Mouse (Mus musculus): ENCODE measurements around the gene Togaram2.

The Togaram2 gene

DNA sequence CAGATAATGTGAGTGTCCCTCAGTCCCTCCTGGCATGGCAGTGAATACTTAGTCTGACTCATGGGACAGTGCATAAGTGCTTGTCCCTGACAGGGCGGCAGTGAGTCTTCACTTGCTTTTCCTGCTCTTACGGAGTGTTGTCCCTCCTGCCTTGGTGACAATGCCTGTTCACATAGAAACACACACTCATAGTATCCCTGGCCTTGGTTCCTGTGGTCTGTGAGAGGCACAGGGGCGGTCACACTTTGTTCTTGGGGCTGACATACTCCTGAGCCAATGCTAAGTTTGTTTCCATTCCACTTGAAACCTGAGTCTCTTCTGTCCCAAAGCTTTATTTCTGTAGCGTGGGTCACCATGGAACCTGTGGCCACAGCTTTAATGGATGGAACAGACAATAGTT is 9.3 kb downstream of the Togaram2 start:
- in situ Hi-C loops (cut with MboI): no loop called here

DNA sequence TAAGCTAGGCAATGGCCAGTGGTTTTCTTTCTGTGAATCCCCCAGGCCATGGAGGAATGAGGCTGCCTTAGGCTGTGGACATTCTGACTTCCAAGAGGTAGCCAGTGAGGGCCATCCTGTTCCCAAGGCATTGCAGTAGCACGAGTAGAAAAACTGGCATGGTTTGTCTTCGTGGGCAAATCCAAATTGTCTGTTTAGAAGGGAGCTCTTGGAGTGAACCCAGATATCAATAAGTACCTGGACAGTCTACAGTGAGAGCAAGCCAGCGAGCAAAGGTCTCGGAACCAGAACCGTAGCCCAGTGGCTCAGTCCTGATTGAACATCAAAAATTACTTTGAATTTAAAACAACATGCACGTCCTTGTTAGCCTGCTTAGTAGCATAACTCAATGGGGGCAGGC is 10.2 kb downstream of the Togaram2 start:
- in situ Hi-C loops (cut with MboI): no loop called here

DNA sequence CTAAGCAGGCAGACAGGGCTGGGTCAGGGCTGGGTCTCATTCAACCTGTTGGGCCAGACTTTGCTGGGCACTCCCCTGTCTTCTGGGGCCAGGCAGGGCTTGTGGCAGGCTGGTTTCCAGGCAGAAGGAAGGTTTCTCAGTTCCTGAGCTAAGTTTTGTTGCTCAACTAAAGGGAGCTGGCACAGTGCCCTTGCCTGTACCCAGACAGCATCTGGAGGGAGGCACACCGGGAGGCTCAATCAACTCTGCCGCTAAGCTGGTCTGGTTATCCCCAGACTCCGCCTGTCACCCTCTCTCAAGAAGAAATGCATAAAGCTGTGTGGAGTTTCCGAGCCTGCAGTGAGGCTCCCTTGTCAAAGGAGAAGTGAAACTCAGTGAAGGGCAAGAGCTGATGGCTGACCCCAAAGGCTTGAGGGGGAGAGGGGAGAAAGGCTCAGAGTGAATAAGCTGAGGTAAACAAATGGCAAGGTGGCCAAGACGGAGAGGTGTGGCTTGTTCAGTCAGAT is 11.1 kb downstream of the Togaram2 start:
- in situ Hi-C loops (cut with MboI): no loop called here

DNA sequence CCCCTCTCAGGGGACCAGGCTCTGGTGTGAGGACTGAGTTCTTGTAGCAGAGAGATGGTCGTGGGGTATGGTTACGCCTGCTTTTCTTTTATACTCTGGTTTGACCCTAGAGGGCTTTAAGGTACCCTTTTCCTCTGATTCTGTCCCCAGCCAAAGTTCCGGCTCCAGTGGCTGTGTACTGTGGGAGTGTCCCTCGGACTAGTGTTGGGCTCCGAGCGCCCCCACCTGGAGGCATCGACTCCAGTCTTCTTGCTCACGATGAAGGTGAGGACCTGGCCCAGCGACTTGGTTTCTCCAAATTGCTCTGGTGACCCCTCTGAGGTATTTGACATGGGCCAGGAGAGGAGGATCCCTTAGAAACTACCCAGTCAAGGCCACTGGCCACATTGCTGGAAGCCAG is 14.4 kb downstream of the Togaram2 start:
- in situ Hi-C loops (cut with MboI): no loop called here

DNA sequence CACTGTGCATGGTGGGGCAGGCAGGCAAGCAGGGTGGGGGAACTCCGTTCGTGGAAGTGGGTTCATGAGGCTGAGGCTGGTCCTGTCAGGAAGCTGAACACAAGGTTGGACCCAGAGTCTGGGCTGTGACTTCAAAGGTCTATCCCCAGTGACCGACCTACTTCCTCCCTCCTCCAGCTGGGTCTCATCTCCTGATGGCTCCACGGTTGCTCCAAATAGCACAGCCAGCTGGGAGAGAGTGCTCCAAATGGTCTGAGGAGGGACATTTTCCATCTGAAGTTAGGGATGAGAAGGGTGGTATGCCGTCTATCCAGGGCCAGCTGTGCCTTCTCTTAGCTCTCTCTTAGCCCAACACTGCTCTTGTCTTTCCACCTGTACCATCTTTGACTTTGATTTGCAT is 16.8 kb downstream of the Togaram2 start:
- in situ Hi-C loops (cut with MboI): no loop called here

DNA sequence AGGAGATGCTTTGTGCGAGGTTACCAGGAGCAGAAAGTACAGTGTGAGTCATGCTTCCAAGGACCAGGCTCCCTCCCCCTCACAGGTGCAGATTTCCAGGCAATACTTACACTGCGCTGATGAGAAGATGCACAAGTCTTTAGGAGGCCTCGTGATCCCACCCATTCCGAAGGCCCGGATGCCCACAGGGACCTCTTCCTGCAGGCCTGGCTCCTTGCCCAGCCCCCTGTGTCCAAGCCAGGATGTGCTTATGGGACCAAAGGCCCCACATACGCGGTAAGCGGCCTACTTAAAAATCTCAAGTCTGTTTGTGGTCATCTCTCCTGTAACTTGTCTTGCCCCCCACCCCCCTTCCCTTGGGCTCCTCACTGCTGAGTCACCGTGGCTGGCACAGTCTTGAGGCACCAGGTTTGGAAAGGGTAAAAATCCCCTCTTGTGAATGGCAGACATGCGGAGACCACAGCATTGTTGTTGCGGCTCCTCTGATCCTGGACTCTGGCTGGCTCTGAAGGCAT is 18.4 kb downstream of the Togaram2 start:
- in situ Hi-C loops (cut with MboI): no loop called here

DNA sequence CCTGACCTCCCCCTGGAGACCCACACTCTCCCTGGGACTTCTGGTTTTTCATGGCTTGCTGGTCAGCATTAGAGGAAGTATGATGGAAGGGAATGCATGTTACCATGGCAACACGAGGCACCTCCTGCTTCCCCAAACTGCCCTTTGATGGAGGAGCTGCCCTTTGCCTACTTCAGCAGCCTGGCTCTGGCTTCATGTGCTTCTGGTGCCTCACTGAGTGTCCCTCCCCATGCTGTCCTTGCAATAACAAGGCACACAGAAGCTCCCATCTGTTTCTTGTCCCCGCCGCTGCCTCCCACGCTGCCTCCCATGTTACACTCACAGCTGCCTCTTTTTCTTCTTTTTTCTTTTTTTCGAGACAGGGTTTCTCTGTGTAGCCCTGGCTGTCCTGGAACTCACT is 20.3 kb downstream of the Togaram2 start:
- in situ Hi-C loops (cut with MboI): no loop called here

DNA sequence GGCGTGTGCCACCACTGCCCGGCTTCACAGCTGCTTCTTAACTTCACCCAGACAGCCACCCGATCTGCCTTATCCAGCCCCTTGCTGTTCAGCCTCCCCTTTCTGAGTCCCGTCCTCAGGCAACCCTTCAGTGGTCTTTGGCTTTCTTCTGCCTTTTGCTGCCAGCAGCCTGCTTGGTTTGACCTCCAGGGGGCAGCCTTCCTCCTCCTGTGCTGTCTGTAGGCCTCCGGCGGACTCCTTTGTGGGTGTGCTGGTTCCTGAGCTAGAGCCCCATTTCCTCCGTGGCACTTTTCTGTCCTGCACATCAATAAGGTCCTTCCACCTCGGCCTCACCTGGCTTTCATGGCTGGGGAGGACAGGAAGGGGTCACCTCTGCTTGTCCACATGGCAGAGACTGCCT is 20.7 kb downstream of the Togaram2 start:
- in situ Hi-C loops (cut with MboI): no loop called here

DNA sequence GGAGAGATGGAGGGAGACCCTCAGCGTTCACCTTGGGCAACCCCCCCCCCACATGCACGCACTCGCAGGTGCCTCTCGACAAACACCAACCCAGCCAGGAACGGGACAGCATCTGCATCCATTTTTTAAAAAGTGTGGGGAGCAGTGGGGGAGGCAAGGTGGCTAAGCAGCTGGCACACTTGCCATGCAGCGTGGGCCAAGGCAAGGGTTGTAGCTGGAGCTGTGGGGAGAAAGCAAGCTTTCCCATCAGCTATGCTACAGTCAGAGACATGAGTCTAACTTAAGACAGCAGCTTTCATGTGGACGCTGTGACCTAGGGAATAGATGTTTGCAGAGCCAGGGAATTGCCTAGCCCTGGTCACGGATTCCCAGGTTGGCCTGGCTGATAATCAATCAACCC is 22.1 kb downstream of the Togaram2 start:
- in situ Hi-C loops (cut with MboI): no loop called here

DNA sequence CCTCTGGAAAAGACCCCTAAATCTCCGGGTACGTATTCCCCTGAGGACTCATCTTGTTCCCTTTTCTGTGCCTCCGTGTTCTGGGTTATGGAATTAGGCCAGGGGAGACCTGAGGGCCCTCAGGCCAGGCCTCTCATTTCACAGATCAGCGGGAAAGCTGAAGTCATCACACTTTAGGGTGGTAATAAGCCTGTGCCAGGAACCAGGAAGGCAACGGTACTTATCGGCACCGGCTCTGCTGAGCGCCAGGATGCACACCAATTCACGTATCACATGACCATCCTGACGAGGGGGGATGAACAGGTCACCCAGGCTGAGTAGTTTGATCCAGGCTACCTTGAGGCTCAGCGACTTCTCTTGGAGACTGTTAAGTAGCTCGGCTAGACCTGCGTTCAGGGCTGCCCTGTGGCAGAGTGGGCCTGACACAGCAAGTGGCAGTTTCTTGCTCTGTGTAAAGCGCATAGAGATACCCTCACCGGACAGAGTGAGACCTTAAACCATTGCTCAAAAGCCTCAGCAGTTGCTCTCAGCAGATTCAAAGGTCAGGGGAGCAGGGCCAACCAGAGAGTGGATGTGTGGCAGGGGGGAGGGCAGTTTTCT is 22.8 kb downstream of the Togaram2 start:
- in situ Hi-C loops (cut with MboI): no loop called here

DNA sequence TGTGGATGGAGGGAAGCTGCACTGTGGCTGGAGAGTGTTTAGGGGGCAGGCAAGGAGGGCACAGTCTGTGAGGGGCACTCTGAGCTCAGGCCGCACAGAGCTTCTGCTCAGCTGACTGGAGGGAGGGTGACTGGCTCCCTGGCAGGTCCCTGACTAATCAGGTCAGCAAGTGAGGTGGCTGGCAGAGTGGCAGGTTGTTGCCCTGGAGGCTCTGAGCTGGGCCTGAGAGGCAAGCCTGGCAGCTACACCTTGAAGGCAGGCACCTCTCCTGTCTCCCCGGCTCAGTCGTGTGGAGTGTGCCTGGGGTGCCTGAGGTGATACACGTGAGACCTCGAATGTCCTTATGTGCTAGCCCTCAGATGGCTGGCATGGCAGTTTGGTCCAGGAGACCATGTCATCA is 23.3 kb downstream of the Togaram2 start:
- in situ Hi-C loops (cut with MboI): no loop called here

DNA sequence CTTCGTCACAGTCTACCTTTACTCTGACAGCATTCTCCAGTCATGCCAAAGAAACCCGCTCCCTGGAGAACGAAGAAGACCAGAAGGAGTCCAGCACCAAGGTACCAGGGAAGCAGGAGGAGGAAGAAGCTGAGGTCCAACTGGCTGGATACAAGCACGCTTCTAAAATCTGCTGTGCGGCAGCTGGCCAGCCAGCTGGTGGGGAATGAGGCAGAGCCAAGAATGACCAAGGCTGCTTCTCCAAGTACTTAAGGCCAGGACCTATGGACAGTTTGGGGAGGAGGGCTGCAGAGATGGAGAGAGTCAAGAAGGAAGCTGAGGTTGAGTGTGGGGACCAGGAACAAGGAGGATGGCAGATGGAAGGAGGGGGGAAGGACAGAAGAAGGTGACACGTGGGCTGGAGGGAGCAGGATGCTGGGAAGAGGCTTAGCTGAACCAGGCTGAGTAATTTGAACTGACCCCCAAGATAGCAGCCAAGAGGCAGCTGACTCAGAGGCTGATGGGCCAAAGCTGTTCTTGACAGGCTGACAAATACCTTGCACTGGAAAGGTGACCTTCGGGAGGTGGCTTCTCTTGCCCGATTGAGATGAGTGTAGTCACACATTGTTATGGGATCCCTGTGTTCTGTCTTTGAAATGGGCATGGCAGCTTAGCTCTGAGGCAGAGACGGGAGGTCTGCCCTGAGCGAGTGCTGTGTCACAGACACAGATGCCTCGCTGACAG is 25.0 kb downstream of the Togaram2 start:
- in situ Hi-C loops (cut with MboI): no loop called here

DNA sequence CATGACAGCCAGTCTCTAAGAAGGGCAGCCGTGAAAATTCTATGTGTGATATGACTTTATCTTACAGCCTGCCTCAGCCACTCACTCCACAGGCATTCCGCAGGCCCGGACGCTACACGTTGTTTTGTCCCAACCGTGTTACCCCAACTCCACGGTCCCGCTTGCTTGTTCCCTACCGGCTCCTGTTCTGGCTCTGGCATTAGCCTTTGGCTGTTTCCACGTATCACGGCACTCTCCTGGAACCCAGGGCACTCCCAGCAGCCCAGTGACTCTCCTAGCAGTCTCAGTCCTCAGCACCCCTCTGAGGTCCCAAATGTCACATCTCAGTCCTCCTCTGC is 25.5 kb downstream of the Togaram2 start:
- in situ Hi-C loops (cut with MboI): no loop called here

DNA sequence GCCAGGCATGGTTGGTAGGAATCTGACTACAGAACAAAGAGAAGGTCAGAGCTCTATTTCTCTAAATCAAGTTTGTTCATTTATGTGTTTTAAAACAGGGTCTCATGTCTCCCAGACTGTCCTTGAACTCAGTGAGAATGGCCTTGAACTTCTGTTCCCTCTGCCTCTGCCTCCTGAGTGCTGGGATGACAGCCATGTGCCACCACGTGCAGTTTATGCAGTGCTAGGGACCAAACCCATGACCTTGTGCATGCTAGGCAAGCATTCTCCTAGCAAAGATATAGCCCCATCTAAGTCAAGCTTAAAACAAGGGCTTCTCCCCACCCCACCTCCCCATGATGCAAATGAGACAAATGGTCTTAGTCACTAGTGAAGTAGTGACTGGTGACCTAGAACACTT is 32.1 kb downstream of the Togaram2 start:
- in situ Hi-C loops (cut with MboI): no loop called here

DNA sequence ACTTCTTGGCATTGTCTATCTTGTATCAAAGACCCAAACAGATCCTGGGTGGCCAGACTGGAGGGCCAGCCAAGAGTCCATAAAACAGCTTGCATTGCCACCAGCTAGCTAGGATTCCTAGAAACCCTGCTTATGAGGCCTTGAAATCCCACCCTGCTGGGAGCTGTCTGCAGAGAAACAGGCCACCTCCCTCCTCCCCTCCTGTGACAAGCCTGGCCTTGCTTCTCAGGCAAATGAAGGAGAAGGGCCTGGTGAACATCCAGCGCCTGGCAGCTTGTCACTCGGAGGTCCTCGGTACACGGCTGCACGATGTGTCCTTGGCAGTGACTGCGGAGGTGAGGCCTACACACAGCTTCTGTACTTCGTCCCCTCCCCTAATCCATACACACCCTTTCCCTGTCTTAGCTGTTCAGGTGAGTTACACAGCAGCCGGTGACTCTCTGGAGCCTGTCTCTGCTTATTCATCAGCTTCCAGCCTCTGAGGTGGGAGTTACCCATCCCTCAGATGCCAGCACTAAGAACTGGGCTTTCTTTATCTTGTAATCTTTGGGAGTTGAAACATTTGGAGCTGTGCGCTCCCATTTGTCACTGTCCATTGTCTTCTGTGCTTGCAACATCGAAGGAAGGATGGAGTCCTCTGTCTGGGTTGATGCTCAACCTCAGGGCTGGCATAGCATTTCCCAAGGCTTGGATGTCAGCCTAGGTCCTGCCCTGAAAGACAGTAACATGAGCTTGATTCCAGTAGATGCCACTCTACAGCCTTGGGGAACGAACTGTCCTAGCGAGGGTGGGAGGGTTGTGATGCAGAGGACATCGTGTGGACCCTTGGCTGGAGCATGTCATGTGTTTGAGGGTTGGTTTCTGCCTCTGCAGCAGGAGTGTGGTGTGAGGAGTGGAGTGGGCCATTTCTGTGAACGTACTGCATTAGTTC is 32.8 kb downstream of the Togaram2 start:
- in situ Hi-C loops (cut with MboI): no loop called here

DNA sequence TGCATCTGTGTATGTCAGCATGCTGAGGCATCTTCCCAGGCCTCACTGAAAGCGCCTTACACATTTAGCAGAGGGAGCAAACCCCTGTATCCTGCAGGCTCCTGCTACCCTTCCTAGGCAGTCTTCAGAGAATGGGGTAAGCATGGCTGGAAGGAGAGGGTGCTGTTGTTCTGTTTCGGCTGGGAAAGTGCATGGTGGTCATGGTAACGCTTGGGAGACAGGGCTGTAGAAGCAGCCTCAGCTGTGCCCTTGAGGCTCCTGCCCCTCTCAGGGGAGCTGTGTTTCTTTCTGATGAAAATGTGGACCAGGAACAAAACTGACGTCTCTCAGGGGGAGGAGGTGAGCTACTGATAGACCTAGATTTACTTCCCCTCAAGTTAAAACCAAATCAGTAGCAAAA is 34.7 kb downstream of the Togaram2 start:
- in situ Hi-C loops (cut with MboI): no loop called here

DNA sequence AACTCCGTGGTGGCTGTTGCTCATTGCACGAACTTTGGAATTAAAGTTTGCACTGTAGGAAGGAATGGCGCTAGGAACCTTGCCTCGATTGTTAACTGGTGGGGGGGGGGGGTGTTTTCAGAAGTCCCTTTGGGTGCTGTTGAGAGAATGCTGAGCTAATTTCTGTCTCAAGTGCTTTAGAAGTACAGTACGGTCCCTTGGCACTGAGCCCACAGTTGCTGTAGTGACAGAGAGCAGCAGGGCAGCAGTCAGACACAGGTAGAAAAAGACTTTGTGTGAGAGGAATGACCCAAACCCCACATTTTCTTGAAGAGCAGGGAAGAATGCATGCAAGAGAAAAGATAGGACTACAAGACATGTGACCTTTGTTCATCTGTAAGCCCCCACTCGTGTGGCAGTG is 39.2 kb downstream of the Togaram2 start:
- in situ Hi-C loops (cut with MboI): no loop called here

DNA sequence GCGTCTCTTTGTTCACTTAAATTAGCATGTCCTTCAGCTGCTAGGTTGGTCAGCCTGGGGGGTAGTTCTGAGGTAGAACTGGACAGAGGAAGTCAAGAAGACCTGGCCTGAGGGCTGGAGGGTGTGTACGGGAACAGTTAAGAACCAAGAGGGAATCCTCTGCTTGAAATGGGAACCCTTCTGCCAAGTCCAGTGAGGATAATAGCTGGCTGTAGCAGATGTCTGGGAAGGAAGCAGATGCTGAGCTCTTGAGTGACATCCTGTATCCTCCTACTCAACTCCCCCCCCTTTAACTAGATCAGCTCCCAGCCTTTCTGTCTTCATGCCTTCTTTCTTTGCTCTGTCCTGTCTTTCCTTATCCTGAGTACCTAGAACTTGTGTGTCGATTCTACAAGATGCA is 42.0 kb downstream of the Togaram2 start:
- in situ Hi-C loops (cut with MboI): no loop called here

DNA sequence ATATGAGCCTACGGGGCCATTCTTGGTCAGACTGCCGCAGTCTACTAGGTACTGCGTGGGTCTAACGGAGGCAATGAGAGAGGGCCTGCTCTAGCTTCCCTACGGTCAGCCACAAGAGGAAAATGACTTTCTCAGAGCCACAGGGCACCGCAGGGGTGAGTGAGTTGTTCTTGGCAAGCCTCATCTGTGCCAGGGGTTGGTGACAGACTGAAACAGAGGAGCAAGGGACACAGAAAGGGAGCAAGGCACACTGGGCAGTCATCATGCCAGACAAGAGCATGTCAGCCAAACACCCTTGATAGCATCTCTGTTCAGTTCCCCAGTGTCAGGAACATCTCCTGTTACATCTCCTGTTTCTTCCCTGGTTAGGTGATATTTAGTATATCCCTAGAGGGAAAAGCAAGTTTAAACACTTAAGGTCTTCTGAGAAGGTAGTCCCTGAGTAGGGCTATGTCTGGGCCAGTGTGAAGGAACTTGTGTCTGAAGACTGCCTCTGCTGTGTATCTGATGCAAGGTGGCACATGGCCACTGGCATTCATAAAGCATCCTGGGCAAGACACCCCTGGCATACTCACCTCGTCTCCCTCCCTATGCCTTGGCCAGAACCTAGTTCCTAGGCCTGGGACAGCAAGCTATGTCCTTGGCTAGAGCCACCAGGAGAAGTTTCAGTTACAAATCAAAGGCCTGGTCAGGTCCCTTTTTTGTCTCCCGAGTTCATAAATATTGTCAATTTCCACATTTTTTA is 45.0 kb downstream of the Togaram2 start:
- in situ Hi-C loops (cut with MboI): no loop called here

DNA sequence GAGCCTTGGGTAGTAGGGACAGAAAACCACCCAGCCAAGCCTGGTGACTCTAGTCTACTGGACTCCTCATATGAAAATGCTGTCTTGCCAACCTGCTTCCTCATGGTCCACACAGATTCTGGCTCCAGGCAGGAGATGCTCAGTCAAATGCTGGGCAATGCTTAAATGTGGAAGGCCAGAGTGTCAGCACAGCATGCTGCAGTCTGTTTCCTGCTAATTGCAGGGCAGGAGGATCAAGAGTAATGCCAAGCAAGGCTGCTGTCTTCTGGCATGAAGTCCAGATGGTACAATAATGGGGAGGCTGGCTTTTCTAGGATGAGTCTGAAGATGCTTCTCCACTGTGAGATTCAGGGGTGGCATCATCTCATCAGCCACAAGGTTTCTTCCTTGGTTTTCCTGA is 47.4 kb downstream of the Togaram2 start:
- in situ Hi-C loops (cut with MboI): no loop called here

DNA sequence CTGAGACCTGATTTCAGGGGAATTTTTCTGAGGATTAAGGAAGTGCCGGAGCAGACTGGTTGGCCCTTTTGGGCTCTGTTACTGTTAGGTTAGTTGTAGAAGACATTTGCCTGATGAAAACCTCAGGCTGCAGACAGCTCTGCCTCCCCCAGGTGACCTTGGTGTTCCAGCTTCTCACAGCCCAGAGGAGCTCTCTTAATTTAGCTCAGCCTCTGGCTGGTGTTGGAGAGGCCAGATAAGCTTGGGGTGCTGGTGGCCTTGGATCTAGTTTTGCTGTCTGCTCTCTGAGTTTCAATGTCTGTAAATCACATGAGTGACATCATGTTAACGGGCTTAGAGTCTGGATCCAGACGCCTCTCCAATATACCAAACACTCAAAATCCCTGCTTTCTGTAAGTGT is 48.0 kb downstream of the Togaram2 start:
- in situ Hi-C loops (cut with MboI): no loop called here

DNA sequence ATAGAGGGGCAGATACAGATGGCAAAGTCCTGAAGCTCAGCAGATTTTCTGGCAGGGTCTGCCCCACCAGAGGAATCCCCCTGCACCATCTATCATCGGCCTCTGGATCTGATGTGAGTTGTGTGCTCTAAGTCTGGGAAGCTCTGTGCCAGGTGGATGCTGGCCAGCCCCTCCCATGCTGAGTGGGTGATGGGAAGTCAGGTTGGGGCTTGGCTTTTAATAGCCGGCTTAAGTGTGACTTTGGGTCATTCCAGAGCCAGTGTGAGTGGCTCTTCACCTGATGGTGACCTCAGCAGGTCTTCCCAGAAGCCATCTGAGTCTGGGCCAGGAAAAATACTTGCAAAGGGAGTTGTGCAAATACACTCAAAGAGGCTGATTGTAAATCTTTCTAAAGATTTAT is 57.6 kb downstream of the Togaram2 start:
- in situ Hi-C loops (cut with MboI): no loop called here
